Mouse (Mus musculus) midbrain, postnatal 0 days (tissue): ENCODE measurements around the gene Sik1. TPM values are rescaled to one million over a fixed set of nuclear protein-coding genes. Genes with fewer than 3 reads are reported as not detected.

Source experiments
- ATAC-seq: fragments of 200-750 bp; cut with Nextera tagmentation; 2 replicates; pipeline ENCODE4 v1.8.0; 2017; ENCODE audit warnings: moderate number of reproducible peaks, mild to moderate bottlenecking, moderate TSS enrichment, moderate library complexity; ENCODE audit not compliant: low FRiP score
- DNase-seq: peaks from one replicate; pipeline ENCODE4 v3.0.0-alpha.2; 2015; ENCODE audit warnings: low spot score
- H3K27ac ChIP-seq: fragments of 300-500 bp; sonication (generic); 2 replicates; pipeline ENCODE4 v1.5.1; 2014; ENCODE audit warnings: low read depth, mild to moderate bottlenecking, low read length, mixed read lengths
- H3K27me3 ChIP-seq: fragments of 300-500 bp; sonication (generic); 2 replicates; pipeline ENCODE4 v1.6.1; 2014; ENCODE audit warnings: low read length, control low read depth, mixed read lengths; ENCODE audit not compliant: insufficient read depth
- H3K36me3 ChIP-seq: fragments of 300-500 bp; sonication (generic); 2 replicates; pipeline ENCODE4 v1.6.1; 2014; ENCODE audit warnings: low read length, control low read depth, mixed read lengths; ENCODE audit not compliant: insufficient read depth
- H3K4me1 ChIP-seq: fragments of 300-500 bp; sonication (generic); 2 replicates; pipeline ENCODE4 v1.6.1; 2014; ENCODE audit warnings: mild to moderate bottlenecking, control low read depth, antibody characterized with exemption, low read length, mixed read lengths; ENCODE audit not compliant: insufficient read depth
- H3K4me2 ChIP-seq: fragments of 300-500 bp; sonication (generic); 2 replicates; pipeline ENCODE4 v1.6.1; 2014; ENCODE audit warnings: low read depth, mild to moderate bottlenecking, low read length, mixed read lengths; ENCODE audit not compliant: poor library complexity, severe bottlenecking
- H3K4me3 ChIP-seq: fragments of 300-500 bp; sonication (generic); 2 replicates; pipeline ENCODE4 v1.5.1; 2014; ENCODE audit warnings: low read depth, mild to moderate bottlenecking, low read length, moderate library complexity
- H3K9ac ChIP-seq: fragments of 300-500 bp; sonication (generic); replicated peaks from 2 replicates; pipeline ENCODE4 v1.6.1; 2014; ENCODE audit warnings: mild to moderate bottlenecking, low read length, moderate library complexity, mixed read lengths; ENCODE audit not compliant: poor library complexity, severe bottlenecking
- H3K9me3 ChIP-seq: fragments of 300-500 bp; sonication (generic); 2 replicates; pipeline ENCODE4 v1.6.1; 2016; ENCODE audit warnings: low read length, control low read depth
- CTCF ChIP-seq: IDR thresholded peaks from 2 replicates; pipeline ENCODE4 v1.5.1; 2016; ENCODE audit warnings: antibody characterized with exemption, mild to moderate bottlenecking
- WGBS: fragments of 180-500 bp; shearing (Covaris S2); extraction: QIAGEN DNeasy Blood & Tissue Kit; methylation state at CpG from one replicate; pipeline ENCODE4 v1.1.7; 2014; 5-methylcytosine and 5-hydroxymethylcytosine counted together
- polyA plus RNA-seq: library from polyadenylated mRNA; unstranded; fragments of >200 nt; fragmentation: Nextera tagmentation; extraction: Ambion mirVana; gene quantifications from 2 replicates; pipeline ENCODE4 v1.2.1, GENCODE M21; 2015
- total RNA-seq: library from RNA; depleted of rRNA; stranded (reverse); fragments of >200 nt; gene quantifications from 2 replicates; pipeline ENCODE4 v1.2.3, GENCODE M21; 2014

Gene Sik1
- total and polyA plus RNA-seq, 2 experiments from 2014 or later: 22.3 to 54.2 TPM

GRCm38 (mm10) chr17:31819372-31819771 lies 36.2 kb downstream of the Sik1 start:
- H3K4me3 ChIP-seq: no peak overlapping the region
- ATAC-seq (no peak), DNase-seq (no peak)
- no peak overlapping the region for H3K27ac ChIP-seq
- TF ChIP-seq CTCF: no peak
- H3K9ac ChIP-seq: no peak overlapping the region
- no peaks in the 10 kb centered on the region for H3K9me3 ChIP-seq
- no peak overlapping the region for H3K4me2 ChIP-seq
- 61% methylated on average over 9 of the region's 9 CpGs for WGBS
- no peaks in the 10 kb centered on the region for H3K27me3 ChIP-seq
- H3K4me1 ChIP-seq: peaks cover 14% of the 10 kb centered on the region
- H3K36me3 ChIP-seq: no peaks in the 10 kb centered on the region

- Histone ChIP-seq H3K4me3 (no peak overlapping the region), H3K27ac (peak overlapping the region; percentile 76), H3K4me1 (peaks cover 14% of the 10 kb centered on the region), H3K9ac (no peak overlapping the region), H3K36me3 (no peaks in the 10 kb centered on the region), H3K27me3 (no peaks in the 10 kb centered on the region), H3K4me2 (no peak overlapping the region), H3K9me3 (no peaks in the 10 kb centered on the region)
- ATAC-seq: no peak
- DNase-seq: no peak
- WGBS: 96% methylated on average over 1 of the region's 1 CpGs
- TF ChIP-seq CTCF: no peak
Measured at GRCm38 (mm10) chr17:31817815-31818214, 37.8 kb downstream of the Sik1 start.

- H3K4me2 ChIP-seq: no peak overlapping the region
- no peak overlapping the region for H3K4me3 ChIP-seq
- 11% methylated on average over 5 of the region's 5 CpGs for WGBS
- H3K9me3 ChIP-seq: no peaks in the 10 kb centered on the region
- peak; percentile 87 for DNase-seq
- H3K36me3 ChIP-seq: no peaks in the 10 kb centered on the region
- no peaks in the 10 kb centered on the region for H3K27me3 ChIP-seq
- H3K27ac ChIP-seq: peak overlapping the region; percentile 76
- peak; percentile 73 for ATAC-seq
- H3K4me1 ChIP-seq: peaks cover 14% of the 10 kb centered on the region
- no peak for TF ChIP-seq CTCF
- H3K9ac ChIP-seq: no peak overlapping the region
Measured at GRCm38 (mm10) chr17:31817203-31817602, 38.4 kb downstream of the Sik1 start.

- no peak overlapping the region for H3K27ac ChIP-seq
- H3K4me3 ChIP-seq: no peak overlapping the region
- WGBS: 81% methylated on average over 1 of the region's 1 CpGs
- H3K9ac ChIP-seq: no peak overlapping the region
- ATAC-seq (no peak), DNase-seq (peak; percentile 27)
- H3K9me3 ChIP-seq: no peaks in the 10 kb centered on the region
- H3K4me2 ChIP-seq: no peak overlapping the region
- H3K36me3 ChIP-seq: no peaks in the 10 kb centered on the region
- no peaks in the 10 kb centered on the region for H3K27me3 ChIP-seq
- H3K4me1 ChIP-seq: peaks cover 14% of the 10 kb centered on the region
- no peak for TF ChIP-seq CTCF
Measured at GRCm38 (mm10) chr17:31814848-31815247, 40.8 kb downstream of the Sik1 start.

- no peak for TF ChIP-seq CTCF
- peak; percentile 35 for DNase-seq
- no peaks in the 10 kb centered on the region for H3K36me3 ChIP-seq
- 46% methylated on average over 3 of the region's 3 CpGs for WGBS
- H3K27ac ChIP-seq: no peak overlapping the region
- peaks cover 14% of the 10 kb centered on the region for H3K4me1 ChIP-seq
- H3K9ac ChIP-seq: no peak overlapping the region
- ATAC-seq: no peak
- no peak overlapping the region for H3K4me2 ChIP-seq
- H3K4me3 ChIP-seq: no peak overlapping the region
- no peaks in the 10 kb centered on the region for H3K9me3 ChIP-seq
- no peaks in the 10 kb centered on the region for H3K27me3 ChIP-seq
Measured at GRCm38 (mm10) chr17:31813938-31814622, 41.5 kb downstream of the Sik1 start.

GRCm38 (mm10) chr17:31811333-31811732 lies 44.3 kb downstream of the Sik1 start:
- no peak for TF ChIP-seq CTCF
- Histone ChIP-seq H3K36me3 (no peaks in the 10 kb centered on the region), H3K9me3 (no peaks in the 10 kb centered on the region), H3K27ac (no peak overlapping the region), H3K9ac (no peak overlapping the region), H3K4me3 (no peak overlapping the region), H3K27me3 (no peaks in the 10 kb centered on the region), H3K4me2 (no peak overlapping the region), H3K4me1 (no peaks in the 10 kb centered on the region; the same call in 1 of the 2 replicates)
- 51% methylated on average over 4 of the region's 4 CpGs for WGBS
- ATAC-seq: no peak
- no peak for DNase-seq
